Mouse (Mus musculus) ES-CJ7 (cell line): ENCODE results near the gene 1700017N19Rik.
"Not testable (repeated sequence)": the region's sequence is repeated elsewhere in the genome, so short reads cannot be mapped to it uniquely, and the experiment has no call there.

Source experiments
- DNase-seq: peaks from one replicate; pipeline ENCODE4 v3.0.0; 2011; ENCODE audit warnings: low read depth, low spot score

The 1700017N19Rik gene

DNA sequence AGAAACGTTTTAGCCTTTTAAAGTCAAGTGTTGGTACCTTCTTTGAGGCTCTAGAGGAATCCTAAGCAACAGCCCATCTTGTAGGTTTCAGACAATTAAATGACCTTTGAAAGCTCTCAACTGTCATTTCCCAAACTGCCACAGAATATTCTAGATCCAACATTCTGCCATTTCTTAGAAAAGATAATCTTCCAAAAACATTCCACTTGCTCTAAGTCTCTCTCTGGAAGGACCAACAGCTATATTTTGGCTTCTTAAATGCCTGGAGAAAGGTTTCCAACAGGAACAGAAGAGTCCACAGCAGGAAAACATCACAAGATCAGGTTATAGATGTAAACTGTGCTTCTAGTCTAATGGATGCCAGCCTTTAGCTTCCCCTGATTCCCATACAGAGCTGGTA is at the start of gene 1700017N19Rik, which contains the start of gene 4930430F08Rik:
1700017N19Rik (plus strand) TSS at position 162 of the 400 bp plus-strand sequence.
4930430F08Rik (minus strand) TSS at position 101 of the 400 bp plus-strand sequence.
- DNase-seq: no peak

DNA sequence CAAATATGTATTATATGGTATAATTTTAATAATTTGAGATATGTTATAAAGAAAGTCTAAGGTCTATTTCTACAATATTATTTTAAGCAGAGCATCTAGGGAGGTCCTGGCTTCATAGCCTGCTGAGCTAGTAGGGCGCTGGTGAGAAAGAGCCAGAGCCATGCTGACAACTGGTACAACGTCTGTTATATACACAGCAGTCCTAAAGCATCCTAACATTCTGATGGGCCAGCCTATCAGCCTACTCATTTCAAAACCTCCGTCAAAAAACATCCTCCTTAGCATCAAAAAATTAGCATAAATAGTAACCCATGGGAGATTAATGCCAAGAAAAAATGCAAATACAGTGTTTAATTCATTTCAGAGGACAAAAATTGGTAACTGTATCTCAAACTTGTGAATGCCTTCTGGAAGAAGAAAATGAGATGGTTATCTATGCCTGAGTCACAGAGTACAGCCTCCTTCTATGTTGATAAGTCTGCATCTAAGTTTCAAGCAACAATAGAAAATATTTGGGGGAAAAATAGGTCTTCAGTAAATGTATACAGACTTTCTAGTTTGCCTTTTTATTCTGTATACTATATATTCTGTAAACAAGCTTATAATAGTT is 33.6 kb upstream of the 1700017N19Rik start:
- no peak for DNase-seq

DNA sequence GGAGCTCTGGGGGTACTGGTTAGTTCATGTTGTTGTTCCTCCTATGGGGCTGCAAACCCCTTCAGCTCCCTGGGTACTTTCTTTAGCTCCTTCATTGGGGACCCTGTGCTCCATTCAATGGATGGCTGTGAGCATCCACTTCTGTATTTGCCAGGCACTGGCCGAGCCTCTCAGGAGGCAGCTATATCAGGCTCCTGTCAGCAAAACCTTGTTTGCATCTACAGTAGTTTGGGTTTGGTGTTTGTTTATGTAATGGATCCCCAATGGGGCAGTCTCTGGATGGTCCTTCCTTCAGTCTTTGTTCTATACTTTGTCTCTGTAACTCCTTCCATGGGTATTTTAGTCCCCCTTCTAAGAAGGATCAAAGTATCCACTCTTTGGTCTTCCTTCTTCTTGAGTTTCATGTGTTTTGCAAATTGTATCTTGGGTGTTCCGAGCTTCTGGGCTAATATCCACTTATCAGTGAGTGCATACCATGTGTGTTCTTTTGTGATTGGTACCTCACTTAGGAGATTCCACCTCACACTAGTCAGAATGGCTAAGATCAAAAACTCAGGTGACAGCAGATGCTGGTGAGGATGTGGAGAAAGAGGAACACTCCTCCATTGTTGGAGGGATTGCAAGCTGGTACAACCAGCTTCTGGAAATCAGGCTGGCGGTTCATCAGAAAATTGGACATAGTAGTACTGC is 29.9 kb upstream of the 1700017N19Rik start:
- not testable (repeated sequence) for DNase-seq

DNA sequence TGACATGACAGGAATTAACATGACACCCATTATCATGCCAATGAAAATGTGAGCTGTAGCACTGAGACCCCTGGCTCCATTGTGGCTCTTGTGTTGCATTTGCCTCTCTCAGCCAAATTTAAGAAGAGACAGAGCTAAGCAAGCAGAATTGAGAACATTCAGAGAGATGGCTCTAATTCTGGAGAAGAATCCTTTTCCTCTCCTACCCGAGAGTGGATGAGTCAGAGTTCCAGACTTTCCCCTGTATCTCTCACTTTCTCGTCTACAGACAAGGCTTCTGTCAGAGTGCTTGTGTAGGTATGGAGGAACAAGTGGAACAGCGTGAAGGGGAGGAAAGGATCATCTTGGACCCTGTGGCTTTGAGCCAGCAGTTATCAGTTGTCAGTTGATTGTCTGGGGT is 26.2 kb upstream of the 1700017N19Rik start:
- DNase-seq: no peak

GRCm38 (mm10) chr10:100571707-100572106 is 18.6 kb upstream of the 1700017N19Rik start:
- DNase-seq: no peak

GRCm38 (mm10) chr10:100574505-100575149 is 15.7 kb upstream of the 1700017N19Rik start:
- no peak for DNase-seq

- no peak for DNase-seq
Observed at GRCm38 (mm10) chr10:100575294-100575693, 15.0 kb upstream of the 1700017N19Rik start.

- DNase-seq: no peak
Observed at GRCm38 (mm10) chr10:100584178-100584577, 6.1 kb upstream of the 1700017N19Rik start.

DNA sequence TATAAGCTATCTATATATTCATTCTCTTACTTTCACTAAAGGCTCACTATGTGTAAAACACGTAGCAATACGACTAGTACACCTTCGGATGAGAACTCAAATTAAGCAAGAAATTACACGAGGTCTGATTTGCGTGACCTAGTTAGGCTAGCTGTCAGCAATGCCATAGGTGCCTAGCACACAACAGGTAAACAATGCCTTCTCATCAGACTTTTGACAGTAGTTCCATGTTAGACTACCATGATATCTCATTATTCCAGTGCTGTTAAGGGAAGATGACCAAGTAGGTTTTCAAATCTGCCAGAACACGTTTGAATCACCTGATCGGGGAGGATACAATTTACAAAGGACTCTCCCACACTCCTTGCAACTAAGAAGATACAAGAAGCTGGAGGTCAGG is 1.8 kb upstream of the 1700017N19Rik start:
- DNase-seq: no peak

GRCm38 (mm10) chr10:100588932-100589388 is 1.3 kb upstream of the 1700017N19Rik start:
- peak; percentile 89 for DNase-seq

DNA sequence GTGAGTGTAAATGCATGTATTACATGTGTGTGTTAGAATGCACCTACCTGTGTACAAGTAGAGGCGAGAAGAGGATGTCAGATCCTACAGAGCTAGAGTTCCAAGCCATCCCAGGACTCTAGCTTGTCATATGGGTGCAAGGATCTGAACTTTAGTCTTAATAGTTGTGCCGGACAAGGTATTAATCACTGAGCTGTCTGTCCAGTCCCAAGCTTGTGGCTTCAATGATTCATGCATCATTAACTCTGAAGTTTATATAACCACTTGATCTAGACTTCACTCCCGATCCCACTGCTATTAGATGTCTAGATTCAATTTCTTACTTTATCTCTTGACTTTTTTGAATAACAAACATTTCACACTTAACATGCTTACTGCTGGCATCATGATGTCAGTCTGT is 8.1 kb downstream of the 1700017N19Rik start:
- DNase-seq: no peak

- DNase-seq: no peak
Observed at GRCm38 (mm10) chr10:100603511-100603910, 13.2 kb downstream of the 1700017N19Rik start.

- DNase-seq: peak; percentile 7
Observed at GRCm38 (mm10) chr10:100604254-100604653, 14.0 kb downstream of the 1700017N19Rik start.

GRCm38 (mm10) chr10:100617233-100617903 is 27.1 kb downstream of the 1700017N19Rik start:
- no peak for DNase-seq

DNA sequence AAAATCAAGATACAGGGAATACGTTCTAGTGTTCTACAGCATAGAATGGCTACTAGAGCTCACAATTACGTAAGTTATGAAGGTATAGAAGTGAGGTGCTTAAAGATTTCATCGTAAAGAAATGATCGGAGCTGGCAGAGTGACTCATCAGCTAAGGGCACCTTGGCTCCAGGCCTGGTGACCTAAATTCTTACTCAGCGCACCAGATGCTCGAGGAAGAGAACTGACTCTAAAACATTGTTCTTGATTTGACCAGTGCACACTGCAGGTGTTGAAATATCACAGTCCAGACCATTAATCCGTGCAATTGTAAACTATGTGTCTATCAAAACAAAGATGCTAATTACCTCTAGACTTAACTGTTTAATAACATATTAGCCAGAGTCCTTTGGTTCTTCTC is 29.2 kb downstream of the 1700017N19Rik start:
- DNase-seq: no peak

DNA sequence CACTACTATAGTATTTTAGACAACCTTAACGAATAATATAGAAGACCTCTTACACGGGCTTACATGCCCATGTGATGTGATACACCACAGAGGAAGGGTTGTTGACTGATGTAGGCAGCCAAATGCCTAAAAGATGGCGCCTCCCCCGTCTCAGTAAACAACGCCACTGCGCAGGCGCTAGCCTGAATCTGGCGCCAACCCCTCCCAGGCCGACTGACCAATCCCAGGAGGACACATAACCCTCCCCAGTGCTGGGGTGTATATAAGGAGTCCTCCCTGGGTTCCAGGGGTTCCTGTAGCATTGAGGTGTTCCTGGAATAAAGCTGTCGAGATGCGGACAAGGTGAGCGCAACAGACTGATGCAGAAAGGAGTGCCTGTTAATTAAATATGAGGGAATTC is 29.8 kb downstream of the 1700017N19Rik start:
- no peak for DNase-seq

DNA sequence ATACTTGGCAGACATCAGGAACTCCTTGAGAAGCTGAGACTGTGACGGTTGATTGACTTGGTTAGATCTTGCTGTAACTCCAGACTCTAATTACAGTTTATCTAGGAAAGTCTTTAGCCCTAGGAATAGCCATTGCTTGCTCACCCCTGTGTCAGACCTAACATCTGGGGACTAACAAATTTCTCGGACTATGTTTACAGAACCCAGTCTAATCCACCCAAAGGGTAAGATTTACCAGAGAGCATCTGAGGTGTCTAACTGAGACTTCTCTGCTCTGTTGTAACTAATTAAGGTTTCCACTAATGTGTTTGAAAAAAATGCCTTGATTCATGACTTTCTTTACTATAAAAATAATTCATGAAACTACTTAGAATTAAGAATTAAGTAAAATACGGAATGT is 32.2 kb downstream of the 1700017N19Rik start:
- no peak for DNase-seq

DNA sequence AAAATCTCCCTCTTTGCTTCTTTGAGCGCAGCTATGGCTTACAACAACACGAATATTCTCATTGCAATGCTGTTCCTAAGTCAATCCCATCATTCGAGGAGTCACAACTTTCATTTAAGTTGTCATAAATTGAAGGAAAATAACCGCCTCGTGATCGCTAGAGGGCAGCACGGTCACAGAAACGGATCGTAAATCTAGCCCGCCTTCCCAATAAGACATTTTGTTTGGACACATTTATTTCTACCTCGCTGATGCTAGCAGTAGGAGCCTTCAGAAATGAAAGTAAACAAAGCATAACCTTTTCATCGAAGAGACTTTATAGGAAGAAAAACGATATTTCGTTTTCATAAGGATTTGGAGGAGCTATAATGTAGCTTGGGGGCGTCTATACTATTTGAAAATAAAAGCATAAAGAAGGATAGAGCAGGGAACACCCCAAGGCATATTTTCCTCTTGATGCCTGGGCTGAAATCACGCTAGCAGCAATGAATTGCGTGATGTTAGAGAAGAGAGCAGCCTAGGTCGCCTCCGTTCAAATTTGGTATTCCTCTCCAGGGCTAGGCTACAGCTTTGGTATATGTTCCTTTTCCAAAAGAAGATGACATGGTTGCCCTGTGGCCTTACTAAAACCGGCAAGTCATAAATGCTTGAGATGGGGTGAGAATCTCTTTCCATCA is 39.6 kb downstream of the 1700017N19Rik start:
- peak; percentile 53 for DNase-seq

- no peak for DNase-seq
Observed at GRCm38 (mm10) chr10:100642887-100643286, 52.6 kb downstream of the 1700017N19Rik start.

DNA sequence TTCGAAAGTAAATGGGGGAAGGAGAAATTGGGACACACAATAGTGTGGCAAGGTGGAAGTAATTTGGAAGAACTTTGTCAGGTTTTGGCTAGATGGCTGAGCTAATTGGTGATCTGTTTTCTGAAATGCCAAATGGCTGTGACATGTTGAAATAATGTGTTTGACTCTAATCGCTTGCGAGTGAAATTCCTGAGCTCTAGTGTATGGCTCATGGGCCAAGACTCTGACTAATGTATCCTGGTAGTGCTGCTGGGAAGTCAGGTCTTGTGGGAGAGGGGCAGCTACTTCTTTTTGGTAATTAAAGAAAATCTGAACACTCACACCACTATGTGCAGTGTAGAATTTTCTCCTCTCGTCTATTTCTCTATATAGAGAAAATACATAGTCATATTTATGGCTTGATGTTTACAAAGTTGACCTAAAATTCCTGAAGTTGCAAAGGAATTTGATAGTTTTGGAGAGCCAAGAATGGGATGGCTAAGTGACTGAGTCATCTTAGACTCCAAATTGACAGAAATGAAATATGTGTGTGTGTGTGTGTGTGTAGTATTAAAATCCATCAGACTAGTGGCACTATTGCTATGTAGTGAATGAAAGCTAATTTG is 55.1 kb downstream of the 1700017N19Rik start:
- no peak for DNase-seq

- no peak for DNase-seq
Observed at GRCm38 (mm10) chr10:100654183-100654582, 63.9 kb downstream of the 1700017N19Rik start.
